Mouse (Mus musculus): Measurements from ENCODE around the gene Olfr459. TPM values are rescaled to one million over a fixed set of nuclear protein-coding genes. Genes with fewer than 3 reads are reported as not detected.

Gene Olfr459
- total RNA-seq, 1 experiment from 2014 or later, result not detected

Other genes starting within 250 kb of the Olfr459 start
- 1.6 to 4.7 TPM (median 2.0 TPM) in 3 replicates for gene Ephb6, start 169.7 kb downstream of the Olfr459 start, total RNA-seq (2017)
- not detected in 3 replicates for gene Trpv6, start 138.8 kb downstream of the Olfr459 start, total RNA-seq (2017)
- gene Trpv5, start 94.4 kb downstream of the Olfr459 start, total RNA-seq (2017), result not detected in 3 replicates
- gene Llcfc1, start 90.7 kb downstream of the Olfr459 start, total RNA-seq (2017), result not detected in 3 replicates
- gene Kel, start 70.8 kb downstream of the Olfr459 start, total RNA-seq (2017), result 0.39 TPM in 1 of 3 replicates, not detected in the others
- not detected in 3 replicates for gene Pip, start 72.4 kb upstream of the Olfr459 start, total RNA-seq (2017)
- not detected in 3 replicates for gene Sval2, start 77.8 kb upstream of the Olfr459 start, total RNA-seq (2017)
- gene Sval1, start 176.5 kb upstream of the Olfr459 start, total RNA-seq (2017), result not detected in 3 replicates
- gene Sval3, start 193.0 kb upstream of the Olfr459 start, total RNA-seq (2017), result not detected in 3 replicates

All from monocyte, adult 5-6 weeks (primary cell).